Mouse (Mus musculus) left cerebral cortex, postnatal 36 days (tissue): ENCODE results near the gene Cnot4. TPM values are rescaled to one million over a fixed set of nuclear protein-coding genes. Genes with fewer than 3 reads are reported as not detected.
A peak's percentile ranks its signal among the peaks of the same experiment; 100 is the strongest.

Source experiments
- DNase-seq, 2 experiments: peaks; one replicate each; pipeline ENCODE4 v3.0.0; 2021 to 2022; ENCODE audit warnings: low spot score in 2 of 2, mixed read lengths in 1 of 2
- intact Hi-C: fragments of 180-260 bp; cut with DNase I; formaldehyde crosslinking; loops from one replicate; pipeline ENCODE4 v1.15.1; 2025
- total RNA-seq, 2 experiments: library from RNA; stranded (reverse); gene quantifications; 2 replicates each; pipeline ENCODE4 v1.2.3; 2021

The Cnot4 gene
- total RNA-seq, 2 experiments from 2014 or later = 36.2 to 43.0 TPM

GRCm38 (mm10) chr6:35071261-35071660, 62.3 kb downstream of the Cnot4 start:
- intact Hi-C loops = no loop called here
- no peak for DNase-seq

DNA sequence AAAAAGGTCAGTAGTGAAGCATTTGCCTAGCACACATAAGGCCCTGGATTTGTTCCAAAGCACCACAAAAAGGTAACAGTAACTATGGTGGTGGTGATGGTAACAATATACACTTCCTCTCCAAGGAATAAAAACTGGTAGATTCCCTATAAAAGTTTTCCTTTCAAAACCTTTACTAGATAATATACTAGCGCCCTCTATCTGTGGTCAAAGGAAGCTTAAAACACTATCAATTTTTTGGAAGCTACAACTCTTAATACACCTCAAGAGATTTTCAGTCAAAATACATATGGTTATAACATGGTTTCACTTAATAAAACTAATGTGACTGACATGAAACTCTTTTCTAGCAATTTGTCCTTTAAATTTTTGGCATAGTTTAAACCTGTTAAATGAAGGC, 71.1 kb downstream of the Cnot4 start:
- no peak for DNase-seq
- intact Hi-C loops = loop anchor here (2.0 kb wide), 1 partner anchor 64 kb away; no protein-coding TSS in a partner anchor

DNA sequence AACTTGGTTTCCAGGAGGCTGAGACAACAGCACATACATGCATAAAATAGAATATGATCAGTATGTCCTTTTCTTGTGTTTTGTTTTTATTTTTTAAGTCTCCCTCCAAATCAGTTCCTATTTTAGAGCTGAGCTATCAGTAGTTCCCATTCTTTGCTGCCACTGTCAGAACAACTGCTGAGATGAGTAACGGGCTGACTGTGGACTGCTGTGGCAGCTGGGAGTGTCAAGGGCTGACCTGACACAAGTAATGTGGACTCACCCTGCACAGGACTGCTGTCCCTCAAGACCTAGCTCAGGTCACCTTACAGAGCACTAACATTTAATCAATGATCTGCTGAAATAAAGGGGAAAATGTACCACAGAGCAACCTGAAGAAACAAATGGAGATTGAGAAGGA, 90.4 kb downstream of the Cnot4 start:
- intact Hi-C loops = no loop called here
- no peak for DNase-seq

- intact Hi-C loops = no loop called here
- no peak for DNase-seq
Measured at GRCm38 (mm10) chr6:35033341-35033740, 100.2 kb downstream of the Cnot4 start.

DNA sequence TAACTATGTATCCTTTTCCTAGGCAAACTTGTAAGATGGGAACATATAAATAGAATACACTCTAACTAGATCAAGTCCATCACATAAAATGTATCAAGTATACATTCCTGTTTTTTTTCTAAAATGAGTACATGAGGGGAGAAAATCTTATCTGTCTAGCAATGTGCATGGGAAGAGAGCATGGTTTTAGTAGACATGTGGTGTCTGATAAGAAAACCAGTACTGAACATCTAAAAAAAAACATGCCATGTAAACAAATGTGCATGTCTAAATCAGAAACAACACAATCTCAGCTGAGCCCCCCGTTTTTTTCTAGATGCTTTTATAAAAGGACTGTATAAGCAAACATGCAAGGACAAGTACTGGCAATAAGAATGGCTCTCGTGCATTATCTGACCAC, 100.8 kb downstream of the Cnot4 start:
- DNase-seq = no peak
- intact Hi-C loops = no loop called here

- DNase-seq = no peak
- intact Hi-C loops = no loop called here
Measured at GRCm38 (mm10) chr6:35030811-35031210, 102.7 kb downstream of the Cnot4 start.

DNA sequence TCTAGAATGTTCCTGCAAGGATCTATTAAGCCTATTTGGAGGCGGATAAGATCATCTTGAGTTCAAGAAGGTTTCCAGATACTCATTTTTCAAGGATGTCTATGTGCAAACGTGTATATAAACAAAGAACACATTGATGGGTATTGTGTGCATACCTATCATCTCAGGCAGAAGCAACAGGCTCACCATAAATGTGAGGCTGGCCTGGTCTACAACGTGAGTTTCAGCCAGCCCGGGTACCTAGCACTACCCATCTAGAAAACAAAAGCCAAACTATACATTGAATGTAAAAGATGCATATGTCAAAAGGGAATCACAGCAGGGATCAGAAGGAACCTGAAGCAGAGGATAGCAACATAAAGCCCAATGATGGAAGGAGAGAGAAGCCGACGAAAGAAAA, 103.3 kb downstream of the Cnot4 start:
- no peak for DNase-seq

DNA sequence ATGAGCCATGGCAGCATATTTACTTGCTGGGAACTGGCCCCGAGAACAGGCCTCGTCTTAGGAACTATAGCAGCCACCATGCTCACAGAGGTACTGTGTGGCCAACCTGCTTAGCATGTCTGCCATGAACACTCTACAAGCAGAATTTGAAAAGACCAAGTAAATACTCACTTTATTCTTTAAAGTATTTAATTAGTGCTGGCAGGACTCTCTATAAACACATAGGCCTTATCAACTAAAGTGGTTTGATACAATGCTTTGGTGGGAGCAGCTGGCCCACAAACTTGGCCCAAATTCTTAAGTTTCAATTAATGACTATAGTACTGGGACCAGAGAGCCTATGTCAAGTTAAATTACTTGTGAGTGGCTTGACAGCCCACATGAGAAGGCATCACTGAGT, 105.5 kb downstream of the Cnot4 start:
- intact Hi-C loops = no loop called here
- DNase-seq = no peak

More for the DNA sequence above, 103.3 kb downstream of the Cnot4 start:
- intact Hi-C loops = no loop called here

GRCm38 (mm10) chr6:35027257-35027656, 106.3 kb downstream of the Cnot4 start:
- DNase-seq = no peak
- intact Hi-C loops = no loop called here

DNA sequence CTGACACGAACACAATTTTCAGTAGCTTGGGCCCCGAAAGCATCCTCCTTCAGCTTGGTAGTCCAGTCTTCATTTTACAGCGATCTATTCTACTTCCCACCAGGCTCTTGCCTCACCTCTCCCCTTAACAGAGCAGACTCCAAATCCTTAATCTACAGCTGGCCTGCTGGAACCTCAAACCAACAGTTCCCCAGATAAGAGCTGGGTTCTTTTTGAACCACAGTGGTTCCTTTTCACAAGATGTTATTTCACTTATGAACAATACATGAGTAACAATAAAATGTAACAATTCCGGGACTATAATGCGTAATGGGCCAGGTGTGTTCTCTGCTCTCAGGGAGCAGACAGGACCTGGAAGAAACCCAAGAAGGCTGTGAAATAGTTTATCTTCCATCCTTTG, 116.9 kb downstream of the Cnot4 start:
- intact Hi-C loops = no loop called here
- DNase-seq = no peak

DNA sequence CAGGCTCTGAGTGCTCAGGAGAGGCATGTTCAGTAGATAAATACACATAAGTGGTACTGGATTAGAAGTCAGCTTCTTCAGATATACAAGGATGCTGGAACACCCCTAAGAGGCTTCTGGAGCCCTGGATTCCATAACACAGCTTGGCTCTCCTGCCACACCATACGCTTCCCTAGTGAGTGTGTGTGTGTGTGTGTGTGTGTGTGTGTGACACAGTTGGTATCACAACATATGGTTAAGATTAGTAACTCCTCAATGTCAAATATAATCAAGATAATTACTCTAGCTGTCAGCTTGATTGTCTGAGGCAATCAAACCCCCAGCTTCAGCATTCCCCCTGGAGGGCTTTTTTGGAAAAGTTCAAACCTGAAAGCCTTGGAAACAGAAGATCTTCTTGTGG, 121.6 kb downstream of the Cnot4 start:
- no peak for DNase-seq
- intact Hi-C loops = no loop called here

DNA sequence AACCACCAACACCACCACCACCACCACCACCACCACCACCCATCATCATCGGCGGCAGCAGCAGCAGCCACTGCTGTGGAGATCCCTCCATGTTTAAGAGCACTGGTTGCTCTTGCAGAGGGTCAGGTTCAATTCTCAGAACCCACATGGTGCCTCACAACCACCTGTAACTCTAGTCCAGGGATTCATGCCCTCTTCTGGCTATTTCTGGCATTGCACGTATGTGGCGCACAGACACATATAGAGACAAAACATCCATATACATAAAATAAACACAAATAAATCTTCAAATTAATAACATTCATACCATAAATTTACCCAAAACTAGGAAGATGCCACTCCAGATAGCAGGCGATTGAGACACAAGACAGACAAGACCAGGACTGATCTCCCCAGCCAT, 122.8 kb downstream of the Cnot4 start:
- intact Hi-C loops = no loop called here
- no peak for DNase-seq

DNA sequence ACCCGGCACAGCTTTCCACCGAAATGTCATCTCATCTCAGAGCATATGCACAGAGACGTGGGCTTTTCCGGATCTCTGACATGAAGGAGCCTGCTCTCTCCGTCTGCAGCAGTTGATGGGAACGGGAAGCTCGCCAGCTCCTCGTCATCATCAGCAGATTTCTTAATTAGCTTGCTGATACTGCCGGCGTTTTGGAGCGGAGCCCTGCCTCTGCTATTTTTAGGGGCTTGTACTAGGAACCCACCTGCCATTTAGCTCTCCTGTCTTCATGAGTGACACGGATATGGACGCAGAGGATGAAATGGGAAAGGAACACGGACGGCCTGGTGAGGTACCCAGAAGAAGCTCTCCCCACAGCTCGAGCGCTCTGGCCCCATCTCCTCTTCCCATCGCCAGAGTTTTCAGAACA, 131.3 kb downstream of the Cnot4 start:
- intact Hi-C loops = no loop called here
- peak; percentile 55 to 58 for DNase-seq

DNA sequence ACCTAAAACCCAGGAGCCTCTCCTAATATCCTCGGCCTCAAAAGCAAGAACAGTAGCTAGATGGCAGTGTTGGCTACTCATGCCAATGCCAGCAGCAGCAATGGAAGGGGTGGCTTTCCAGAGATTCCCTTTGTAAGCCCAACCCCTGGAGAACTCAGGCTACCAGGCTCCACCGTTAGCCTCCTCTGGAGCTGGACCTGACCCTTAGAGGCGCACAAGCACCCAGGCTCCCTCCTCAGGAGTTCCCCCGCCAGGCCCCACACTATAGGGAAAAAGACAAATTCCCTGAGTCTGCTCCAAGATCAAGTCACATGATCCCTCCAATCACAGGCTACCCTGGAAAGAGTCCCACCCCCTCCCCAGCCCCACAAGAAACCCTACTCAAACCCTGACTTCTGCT, 134.4 kb downstream of the Cnot4 start:
- peak; percentile 26 to 42 for DNase-seq
- intact Hi-C loops = loop anchor here (2.0 to 10.0 kb wide), 4 partner anchors 64 to 484 kb away; partner anchors contain the start of genes Cnot4 and Nup205

GRCm38 (mm10) chr6:34996496-34996895, 137.0 kb downstream of the Cnot4 start:
- intact Hi-C loops = loop anchor here (5.0 to 10.0 kb wide), 2 partner anchors 181 to 482 kb away; partner anchors contain the start of gene Nup205
- DNase-seq = no peak

- intact Hi-C loops = loop anchor here (5.0 to 10.0 kb wide), 2 partner anchors 182 to 480 kb away; partner anchors contain the start of gene Nup205
- DNase-seq = peak; percentile 54 to 66
Measured at GRCm38 (mm10) chr6:34995265-34995681, 138.3 kb downstream of the Cnot4 start.

GRCm38 (mm10) chr6:34994692-34995091, 138.8 kb downstream of the Cnot4 start:
- intact Hi-C loops = loop anchor here (5.0 to 10.0 kb wide), 2 partner anchors 183 to 480 kb away; partner anchors contain the start of gene Nup205
- no peak for DNase-seq

GRCm38 (mm10) chr6:34989263-34989662, 144.3 kb downstream of the Cnot4 start:
- intact Hi-C loops = no loop called here
- DNase-seq = no peak

DNA sequence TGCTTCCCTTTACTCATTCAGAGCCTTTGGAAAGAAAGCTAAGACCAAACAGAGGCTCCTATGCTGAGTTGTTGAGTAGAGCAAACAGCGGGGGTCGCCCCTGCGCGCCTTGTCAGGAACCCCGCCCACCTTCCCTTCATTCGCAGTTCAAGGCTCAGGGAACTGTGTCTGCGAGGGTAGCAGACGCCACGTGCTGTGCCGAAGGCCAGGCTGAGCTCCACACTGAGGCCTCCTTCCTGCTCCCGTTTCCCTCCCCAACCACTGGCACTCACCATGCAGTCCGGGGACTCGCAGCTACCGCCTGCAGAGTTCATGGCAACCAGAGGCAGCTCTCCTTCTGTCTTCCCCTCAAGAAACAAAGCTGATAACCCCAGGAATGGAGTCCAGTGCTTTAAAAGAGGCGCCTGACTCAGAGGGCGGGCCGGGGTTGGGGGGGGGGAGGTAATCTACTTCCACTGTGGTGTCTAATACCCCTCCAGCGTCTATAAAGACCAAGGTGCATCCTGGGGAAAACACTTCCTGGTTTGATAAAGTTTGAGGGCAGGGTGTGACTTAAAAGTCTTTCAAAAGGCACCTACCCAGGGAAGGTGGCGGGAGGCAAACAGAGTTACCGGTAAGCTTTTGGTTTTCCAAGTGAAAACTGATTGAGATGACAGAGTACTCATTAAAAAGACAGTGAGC, 145.3 kb downstream of the Cnot4 start, which contains the start of gene Slc23a4:
Gene Slc23a4, minus strand, starts transcription at position 324 of the 681 bp plus-strand sequence.
- no peak for DNase-seq
- intact Hi-C loops = no loop called here

DNA sequence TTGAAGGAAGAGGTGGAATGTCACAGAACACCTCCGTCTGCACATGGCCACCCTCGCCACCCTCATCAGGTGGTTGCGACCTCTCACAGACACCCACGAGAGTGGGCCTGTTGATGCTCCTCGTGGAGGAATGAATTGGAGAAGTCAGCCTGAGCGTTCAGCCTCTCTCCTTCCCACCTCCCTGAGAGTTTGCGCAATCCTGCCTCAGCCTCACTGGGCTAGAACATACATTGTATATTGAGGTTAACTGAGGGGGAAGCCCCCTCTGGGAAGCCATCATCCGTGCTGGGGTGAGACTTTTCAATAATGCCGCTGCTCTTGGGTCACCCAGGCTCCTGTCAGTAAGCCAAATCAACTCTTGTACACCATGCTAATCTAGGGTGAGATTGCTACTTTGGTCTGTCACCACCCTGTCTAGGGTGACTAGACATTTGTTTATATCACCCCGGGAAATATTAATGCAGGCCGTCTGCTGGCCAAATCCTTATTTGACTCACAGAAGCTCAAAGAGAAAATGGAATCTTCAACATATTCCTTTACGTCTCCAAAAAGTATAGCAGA, 146.4 kb downstream of the Cnot4 start:
- intact Hi-C loops = no loop called here
- DNase-seq = no peak

DNA sequence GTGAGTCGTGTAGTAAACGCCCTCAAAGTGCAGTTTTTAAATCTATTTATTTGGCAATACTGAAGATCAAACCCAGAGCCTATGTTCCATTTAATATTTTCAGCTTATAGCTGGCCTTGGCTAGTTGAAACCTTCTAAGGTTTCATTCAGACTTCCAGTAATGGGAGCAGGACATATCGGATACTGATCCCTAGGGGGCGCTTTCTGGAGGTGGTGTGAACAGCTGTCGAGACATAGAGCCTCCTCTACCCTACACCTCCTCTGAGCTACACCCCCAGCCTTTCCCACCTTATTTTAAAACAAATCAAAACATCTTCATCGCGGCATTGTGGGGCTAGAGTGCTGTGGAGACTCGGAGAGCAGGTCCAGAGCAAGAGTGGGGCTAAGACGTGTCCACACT, 152.9 kb downstream of the Cnot4 start:
- intact Hi-C loops = no loop called here
- DNase-seq = no peak
